Mouse (Mus musculus): ENCODE results near the gene Fars2. TPM values are rescaled to one million over a fixed set of nuclear protein-coding genes. Genes with fewer than 3 reads are reported as not detected.

Fars2 gene
- polyA plus RNA-seq, 1 experiment from 2014 or later, result 31.7 TPM

Other genes with a start within 250 kb of the Fars2 start
- 18.4 and 24.5 TPM in 2 replicates for gene Rpp40, start 211.1 kb upstream of the Fars2 start, polyA plus RNA-seq (2014; fragmentation: Nextera tagmentation; extraction: Ambion mirVana)
- 0.31 and 0.41 TPM in 2 replicates for gene Ppp1r3g, start 158.6 kb upstream of the Fars2 start, polyA plus RNA-seq (2014; fragmentation: Nextera tagmentation; extraction: Ambion mirVana)
- 28.4 and 29.9 TPM in 2 replicates for gene Lyrm4, start 114 bp downstream of the Fars2 start, polyA plus RNA-seq (2014; fragmentation: Nextera tagmentation; extraction: Ambion mirVana)